Mouse (Mus musculus): Measurements from ENCODE around the gene Rims3. TPM values are rescaled to one million over a fixed set of nuclear protein-coding genes. Genes with fewer than 3 reads are reported as not detected.

Rims3 gene
- total RNA-seq, 2 experiments from 2014 or later = 0.06 to 0.08 TPM

DNA sequence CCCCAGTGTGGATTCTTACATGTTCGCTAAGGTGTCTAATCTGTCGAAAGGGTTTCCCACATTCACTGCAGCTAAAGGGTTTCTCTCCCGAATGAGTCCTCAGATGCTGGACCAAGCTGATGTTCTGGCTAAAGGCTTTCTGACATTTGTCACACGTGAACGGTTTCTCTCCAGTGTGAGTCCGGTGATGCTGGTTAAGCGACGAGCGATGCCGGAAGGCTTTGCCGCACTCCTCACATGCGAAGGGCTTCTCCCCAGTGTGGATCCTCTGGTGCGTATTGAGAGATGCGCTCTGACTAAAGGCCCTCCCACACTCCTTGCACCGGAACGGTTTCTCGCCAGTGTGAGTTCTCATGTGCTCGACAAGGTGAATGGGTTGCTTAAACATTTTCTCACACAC, 76.1 kb downstream of the Rims3 start:
- intact Hi-C loops (cut with DNase I) = no loop called here
- no peak for DNase-seq

DNA sequence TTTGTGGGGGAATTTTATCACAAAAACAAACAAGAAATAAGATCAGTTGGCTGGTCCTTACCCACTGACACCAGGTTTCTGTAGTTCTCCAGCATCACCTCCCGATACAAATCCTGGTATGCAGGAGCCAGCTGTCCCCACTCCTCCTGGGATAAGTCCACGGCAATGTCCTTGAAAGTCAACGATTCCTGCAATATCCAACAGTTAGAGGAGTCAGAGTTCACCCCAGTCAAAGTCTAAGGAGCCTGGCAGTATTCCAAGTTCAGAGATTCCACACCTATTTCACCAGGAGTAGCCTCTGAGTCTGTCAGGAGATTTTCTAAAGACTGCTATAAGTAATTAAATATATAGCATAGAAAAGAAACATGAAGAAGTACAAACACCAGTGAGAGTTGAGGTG, 80.4 kb downstream of the Rims3 start:
- no peak for DNase-seq
- intact Hi-C loops (cut with DNase I) = no loop called here

Small RNAs within 50 kb of the gene (microRNA-seq; reads per million reads assigned to microRNA genes)
- gene Gm23936 (ENCODE audit: borderline number of aligned reads in 2 of 2) = 0 reads per million in 2 experiments

Other genes starting within 250 kb of the Rims3 start
- gene Cited4, start 188.2 kb upstream of the Rims3 start, total RNA-seq (2021) = 10 to 100 TPM; 26.9 to 36.2 TPM
- gene Kcnq4, start 106.2 kb upstream of the Rims3 start, total RNA-seq (2021) = 1 to 10 TPM; 2.4 to 2.6 TPM
- gene Nfyc, start 23.2 kb upstream of the Rims3 start, total RNA-seq (2021) = 10 to 100 TPM; 54.8 to 63.6 TPM
- 1 to 10 TPM; 2.7 to 5.0 TPM for gene Exo5, start 70.2 kb downstream of the Rims3 start, total RNA-seq (2021)
- 1 to 10 TPM; 1.4 to 1.5 TPM for gene Zfp69, start 96.9 kb downstream of the Rims3 start, total RNA-seq (2021)
- 10 to 100 TPM; 40.0 to 47.7 TPM for gene Smap2, start 162.4 kb downstream of the Rims3 start, total RNA-seq (2021)
- under 1 TPM in 1 of 2 experiments, not detected in 1; 0.50 TPM for gene Col9a2, start 184.6 kb downstream of the Rims3 start, total RNA-seq (2021)
- gene Zmpste24, start 243.4 kb downstream of the Rims3 start, total RNA-seq (2021) = 10 to 100 TPM; 21.7 to 24.6 TPM